Mouse (Mus musculus): Measurements from ENCODE around the gene Pclo. TPM values are rescaled to one million over a fixed set of nuclear protein-coding genes. Genes with fewer than 3 reads are reported as not detected.

Pclo gene
- polyA plus RNA-seq, 1 experiment from 2014 or later = 4.6 TPM

DNA sequence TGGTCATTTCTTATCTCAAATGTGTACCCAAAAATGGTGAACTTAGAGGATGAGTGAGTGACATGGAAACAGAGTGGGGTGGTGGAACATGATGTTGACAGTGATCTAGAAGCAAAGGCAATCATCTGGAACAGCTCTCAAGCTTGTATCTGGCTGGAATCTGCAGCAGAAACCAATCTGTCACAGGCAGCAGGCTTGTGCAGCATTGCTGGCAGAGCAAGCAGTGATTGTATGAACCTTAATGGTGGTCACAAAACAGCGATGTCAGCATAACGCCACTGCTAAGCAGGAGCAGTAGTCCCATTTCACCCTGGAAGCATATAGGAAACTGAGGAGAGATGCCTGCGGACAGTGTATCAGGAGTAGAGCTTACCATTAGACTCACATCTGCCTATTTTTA is 76.8 kb downstream of the Pclo start:
- Histone ChIP-seq H3K9ac (no peak overlapping the region), H3K4me3 (no peak overlapping the region), H3K27me3 (no peaks in the 10 kb centered on the region), H3K4me1 (no peaks in the 10 kb centered on the region), H3K4me2 (replicated peaks) (no peak overlapping the region), H3K9me3 (replicated peaks) (no peaks in the 10 kb centered on the region), H3K27ac (no peak overlapping the region), H3K36me3 (no peaks in the 10 kb centered on the region)
- no peak for ATAC-seq (ENCODE audit: low FRiP score)
- WGBS = 92% methylated on average over 3 of the region's 3 CpGs

DNA sequence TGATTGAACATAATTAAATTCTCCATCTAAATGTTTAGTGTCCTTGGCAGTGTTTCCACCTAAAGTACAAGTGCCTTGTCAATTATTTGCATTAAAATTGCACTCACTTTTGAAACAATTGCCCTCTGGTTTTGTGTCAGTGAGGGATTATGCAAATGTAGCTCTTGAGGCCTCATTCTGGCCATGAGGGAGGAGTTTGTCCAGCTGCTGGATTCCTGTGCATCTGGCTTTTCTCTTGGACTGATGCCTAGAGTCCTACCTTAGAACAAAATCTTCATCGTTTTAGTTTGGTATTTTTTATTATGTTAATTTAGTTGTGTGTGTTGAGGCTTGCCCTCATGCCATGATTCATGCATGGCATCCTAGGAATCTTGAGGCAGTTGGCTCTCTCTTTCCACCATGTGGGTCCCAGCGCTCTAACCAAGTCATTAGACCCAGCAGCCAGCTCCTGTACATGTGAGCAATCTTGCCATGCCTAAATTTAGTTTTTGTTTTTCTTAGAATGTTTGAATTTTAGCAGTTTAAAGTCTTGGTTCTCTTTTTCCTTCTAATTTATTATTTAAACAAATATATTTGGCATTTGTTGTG is 80.8 kb downstream of the Pclo start:
- no peak overlapping the region for H3K27ac ChIP-seq
- no peak for ATAC-seq (ENCODE audit: low FRiP score)
- WGBS = 65% methylated on average over 2 of the region's 2 CpGs
- no peak overlapping the region for H3K4me2 ChIP-seq (replicated peaks)
- no peaks in the 10 kb centered on the region for H3K9me3 ChIP-seq (replicated peaks)
- no peak overlapping the region for H3K4me3 ChIP-seq
- no peaks in the 10 kb centered on the region for H3K4me1 ChIP-seq
- H3K36me3 ChIP-seq = no peaks in the 10 kb centered on the region
- H3K9ac ChIP-seq = no peak overlapping the region
- no peaks in the 10 kb centered on the region for H3K27me3 ChIP-seq

DNA sequence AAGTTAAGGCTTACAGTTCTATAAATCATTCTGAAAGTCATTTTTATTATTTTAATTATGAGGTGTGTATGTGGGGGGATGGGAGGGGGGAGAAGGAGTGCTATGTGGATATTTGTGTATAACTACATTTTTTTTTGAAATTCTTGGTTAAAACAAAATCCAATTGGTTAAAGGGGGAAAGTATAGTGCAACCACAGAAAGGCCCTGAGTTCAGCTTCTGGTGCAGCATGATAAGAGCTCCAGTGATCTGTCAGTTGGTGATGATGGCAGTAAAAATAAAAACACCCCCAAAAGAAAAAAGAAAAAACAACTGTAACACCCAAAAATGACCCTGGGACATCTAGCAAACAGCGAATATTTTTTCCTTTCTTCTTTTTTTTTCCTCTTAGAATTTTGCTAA is 93.6 kb downstream of the Pclo start:
- Histone ChIP-seq H3K9ac (no peak overlapping the region), H3K27me3 (no peaks in the 10 kb centered on the region), H3K27ac (no peak overlapping the region), H3K36me3 (no peaks in the 10 kb centered on the region), H3K9me3 (replicated peaks) (0 out of 2 replicates have a peak, but pooled peaks cover 3% of the 10 kb centered on the region), H3K4me3 (no peak overlapping the region), H3K4me1 (no peaks in the 10 kb centered on the region), H3K4me2 (replicated peaks) (no peak overlapping the region)
- 41% methylated on average over 1 of the region's 1 CpGs for WGBS
- ATAC-seq (ENCODE audit: low FRiP score) = no peak

DNA sequence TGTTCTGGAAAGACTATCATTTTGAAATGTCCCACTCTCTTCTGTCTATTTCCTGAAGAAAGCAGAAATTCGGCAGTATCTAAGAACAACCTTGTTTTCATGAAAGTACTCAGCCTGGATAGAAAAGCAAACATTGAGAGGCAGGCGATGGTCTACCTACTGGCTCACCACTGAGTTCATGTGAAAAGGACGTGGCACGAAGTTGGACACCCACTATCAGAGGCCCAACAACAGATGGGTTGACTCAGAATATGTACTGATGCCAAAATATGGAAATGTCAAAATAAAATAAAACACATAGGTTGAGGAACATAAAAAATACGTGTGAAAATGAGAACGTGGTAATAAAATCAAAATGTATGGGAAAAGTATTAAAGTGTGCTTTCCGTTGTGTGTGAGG is 106.4 kb downstream of the Pclo start:
- no peak overlapping the region for H3K4me2 ChIP-seq (replicated peaks)
- no peaks in the 10 kb centered on the region for H3K4me1 ChIP-seq
- no peaks in the 10 kb centered on the region for H3K27me3 ChIP-seq
- no peaks in the 10 kb centered on the region for H3K9me3 ChIP-seq (replicated peaks)
- H3K9ac ChIP-seq = no peak overlapping the region
- H3K36me3 ChIP-seq = no peaks in the 10 kb centered on the region
- 93% methylated on average over 7 of the region's 7 CpGs for WGBS
- no peak for ATAC-seq (ENCODE audit: low FRiP score)
- H3K27ac ChIP-seq = no peak overlapping the region
- no peak overlapping the region for H3K4me3 ChIP-seq

DNA sequence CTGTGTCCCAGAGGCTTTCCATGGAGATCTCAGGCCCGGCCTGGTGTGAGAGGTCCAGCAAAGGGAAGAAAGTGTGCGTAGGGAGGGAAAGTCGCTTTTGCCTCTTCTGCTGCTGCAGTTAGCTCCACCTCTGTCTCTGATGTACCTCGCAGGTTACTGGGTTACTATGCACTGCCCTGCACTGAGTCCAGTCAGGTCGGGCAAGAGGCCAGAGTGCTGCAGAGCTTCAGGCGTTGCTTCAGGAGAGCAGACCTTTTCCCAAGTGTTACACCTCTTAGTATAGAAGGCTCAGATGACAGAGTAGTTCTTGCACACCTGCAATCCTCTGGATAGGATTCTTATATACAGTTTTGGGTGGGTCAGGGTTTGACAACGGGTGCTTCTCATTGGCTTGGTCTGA is 108.6 kb downstream of the Pclo start:
- Histone ChIP-seq H3K4me3 (no peak overlapping the region), H3K9ac (no peak overlapping the region), H3K4me2 (replicated peaks) (no peak overlapping the region), H3K9me3 (replicated peaks) (no peaks in the 10 kb centered on the region), H3K27ac (no peak overlapping the region), H3K36me3 (no peaks in the 10 kb centered on the region), H3K27me3 (no peaks in the 10 kb centered on the region), H3K4me1 (no peaks in the 10 kb centered on the region)
- WGBS = 78% methylated on average over 7 of the region's 7 CpGs
- no peak for ATAC-seq (ENCODE audit: low FRiP score)

DNA sequence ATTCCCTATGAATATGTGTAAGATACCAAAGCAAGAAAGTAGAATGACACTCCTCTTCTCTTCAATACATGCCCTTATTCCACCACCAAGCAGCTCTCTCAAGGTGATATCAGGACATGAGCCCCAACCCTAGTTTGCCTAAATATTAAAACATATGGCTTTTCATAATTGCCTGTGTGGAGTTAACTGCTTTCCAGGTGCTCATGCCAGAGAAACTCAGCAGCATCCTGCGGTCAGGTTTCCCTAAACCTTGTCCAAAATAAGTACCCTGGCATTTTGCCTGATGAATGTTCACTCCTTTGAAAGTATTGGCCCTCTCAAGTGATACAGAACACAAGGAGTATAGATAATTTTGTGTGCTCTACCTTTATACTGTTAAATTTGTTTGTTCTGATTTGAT is 126.5 kb downstream of the Pclo start:
- Histone ChIP-seq H3K4me3 (no peak overlapping the region), H3K27me3 (no peaks in the 10 kb centered on the region), H3K4me2 (replicated peaks) (no peak overlapping the region), H3K4me1 (no peaks in the 10 kb centered on the region), H3K9ac (no peak overlapping the region), H3K27ac (no peak overlapping the region), H3K9me3 (replicated peaks) (no peaks in the 10 kb centered on the region), H3K36me3 (no peaks in the 10 kb centered on the region)
- no peak for ATAC-seq (ENCODE audit: low FRiP score)
- 98% methylated on average over 1 of the region's 1 CpGs for WGBS

DNA sequence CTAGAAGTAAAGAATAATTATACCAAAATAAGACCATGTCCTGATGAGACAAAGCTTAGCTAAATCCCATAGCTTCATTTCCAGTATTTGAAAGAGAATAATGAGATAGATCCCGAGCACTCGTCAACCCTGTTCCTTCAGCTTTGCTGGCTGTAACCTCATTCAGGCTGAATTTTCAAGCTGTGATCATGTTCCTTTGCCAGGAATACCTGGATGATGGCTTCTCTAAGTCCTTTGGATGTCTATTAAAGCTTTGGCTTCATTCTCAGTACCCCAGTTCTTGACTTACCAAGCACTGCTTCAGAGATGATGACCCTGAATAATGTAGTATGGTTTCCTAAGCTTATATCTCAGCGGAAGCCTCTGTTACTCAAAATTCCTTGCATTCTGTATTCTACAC is 131.1 kb downstream of the Pclo start:
- WGBS = 89% methylated on average over 3 of the region's 3 CpGs
- no peak overlapping the region for H3K27ac ChIP-seq
- no peaks in the 10 kb centered on the region for H3K36me3 ChIP-seq
- H3K9me3 ChIP-seq (replicated peaks) = no peaks in the 10 kb centered on the region
- H3K4me3 ChIP-seq = no peak overlapping the region
- H3K27me3 ChIP-seq = no peaks in the 10 kb centered on the region
- no peak overlapping the region for H3K4me2 ChIP-seq (replicated peaks)
- no peak for ATAC-seq (ENCODE audit: low FRiP score)
- no peak overlapping the region for H3K9ac ChIP-seq
- H3K4me1 ChIP-seq = no peaks in the 10 kb centered on the region

DNA sequence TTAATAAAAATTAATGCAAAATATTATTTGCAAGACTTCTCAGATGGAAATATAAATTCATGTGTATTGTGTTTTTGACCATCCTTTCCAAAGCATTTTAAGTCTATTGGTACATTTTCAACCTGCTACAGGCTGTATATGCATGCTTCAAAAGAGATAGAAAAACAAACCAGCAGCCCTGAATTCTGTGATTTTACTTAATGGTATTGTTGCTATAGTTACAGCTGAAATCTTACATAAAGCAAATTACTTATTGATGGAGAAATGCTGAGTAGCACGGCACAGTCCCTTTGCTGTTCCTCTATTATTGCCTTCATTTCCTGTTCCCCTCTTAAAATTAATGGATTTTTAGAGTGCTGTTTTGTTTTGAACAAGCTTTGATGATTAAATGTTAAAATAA is 145.9 kb downstream of the Pclo start:
- H3K4me1 ChIP-seq = no peaks in the 10 kb centered on the region
- WGBS = 77% methylated on average over 1 of the region's 1 CpGs
- no peak overlapping the region for H3K27ac ChIP-seq
- no peak for ATAC-seq (ENCODE audit: low FRiP score)
- H3K27me3 ChIP-seq = no peaks in the 10 kb centered on the region
- no peaks in the 10 kb centered on the region for H3K36me3 ChIP-seq
- H3K4me3 ChIP-seq = no peak overlapping the region
- no peak overlapping the region for H3K4me2 ChIP-seq (replicated peaks)
- H3K9me3 ChIP-seq (replicated peaks) = no peaks in the 10 kb centered on the region
- no peak overlapping the region for H3K9ac ChIP-seq

DNA sequence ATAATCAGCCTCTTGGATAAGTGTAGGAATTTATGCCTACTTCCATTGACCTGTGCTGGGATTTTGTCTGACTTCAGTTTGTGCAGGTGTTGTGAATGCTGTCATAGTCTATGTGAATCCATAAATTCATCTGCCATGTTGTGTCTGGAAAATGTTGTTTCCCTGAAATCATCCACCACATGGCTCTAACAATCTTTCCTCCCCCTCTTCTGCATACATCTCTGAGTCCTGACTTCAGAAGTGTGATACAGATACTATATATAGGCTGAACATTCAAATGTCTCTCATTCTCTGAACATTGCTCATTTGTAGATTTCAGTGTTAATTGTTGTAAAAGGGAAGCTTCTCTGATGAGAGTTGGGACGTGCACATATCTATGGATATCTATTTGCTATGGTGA is 147.5 kb downstream of the Pclo start:
- Histone ChIP-seq H3K27ac (no peak overlapping the region), H3K27me3 (no peaks in the 10 kb centered on the region), H3K9ac (no peak overlapping the region), H3K4me3 (no peak overlapping the region), H3K4me2 (replicated peaks) (no peak overlapping the region), H3K9me3 (replicated peaks) (no peaks in the 10 kb centered on the region), H3K36me3 (no peaks in the 10 kb centered on the region), H3K4me1 (no peaks in the 10 kb centered on the region)
- ATAC-seq (ENCODE audit: low FRiP score) = no peak
- 78% methylated on average over 1 of the region's 1 CpGs for WGBS

DNA sequence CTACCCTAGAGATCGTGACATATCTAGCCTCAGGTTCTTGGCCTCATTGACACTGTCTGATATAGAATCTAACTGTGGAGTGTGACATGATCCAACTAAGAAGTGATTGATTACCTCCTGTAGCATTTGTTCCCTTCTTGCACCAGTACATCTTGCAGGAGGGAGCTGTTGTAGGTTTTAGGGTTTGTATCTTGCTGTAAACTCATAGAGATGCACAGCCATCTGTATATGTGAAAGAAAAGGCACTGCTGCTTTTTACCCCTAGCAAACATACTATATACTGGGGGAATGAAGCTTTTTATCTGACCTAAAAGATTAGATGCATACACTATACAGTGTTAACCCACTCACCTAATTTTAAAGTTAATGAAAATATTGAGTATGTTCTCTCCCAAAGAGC is 147.9 kb downstream of the Pclo start:
- Histone ChIP-seq H3K27ac (no peak overlapping the region), H3K9ac (no peak overlapping the region), H3K4me2 (replicated peaks) (no peak overlapping the region), H3K9me3 (replicated peaks) (no peaks in the 10 kb centered on the region), H3K4me1 (no peaks in the 10 kb centered on the region), H3K4me3 (no peak overlapping the region), H3K36me3 (no peaks in the 10 kb centered on the region), H3K27me3 (no peaks in the 10 kb centered on the region)
- ATAC-seq (ENCODE audit: low FRiP score) = no peak; the same call in 1 of the 2 replicates
- WGBS = 85% methylated on average over 1 of the region's 1 CpGs

DNA sequence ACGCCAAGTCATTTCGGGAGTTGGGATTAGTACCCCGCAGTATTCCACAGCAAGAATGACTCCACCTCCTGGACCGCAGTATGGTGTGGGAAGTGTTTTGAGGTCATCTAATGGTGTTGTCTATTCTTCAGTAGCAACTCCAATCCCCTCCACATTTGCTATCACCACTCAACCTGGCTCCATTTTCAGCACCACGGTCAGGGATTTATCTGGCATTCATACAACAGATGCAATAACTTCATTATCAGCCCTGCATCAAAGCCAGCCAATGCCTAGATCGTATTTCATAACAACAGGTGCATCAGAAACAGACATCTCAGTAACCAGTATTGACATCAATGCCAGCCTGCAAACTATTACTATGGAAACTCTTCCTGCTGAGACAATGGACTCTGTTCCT is 165.7 kb downstream of the Pclo start:
- ATAC-seq (ENCODE audit: low FRiP score) = no peak
- WGBS = 91% methylated on average over 6 of the region's 6 CpGs
- no peak overlapping the region for H3K27ac ChIP-seq
- H3K4me1 ChIP-seq = no peaks in the 10 kb centered on the region
- H3K4me3 ChIP-seq = no peak overlapping the region
- no peak overlapping the region for H3K9ac ChIP-seq
- peaks cover 29% of the 10 kb centered on the region for H3K36me3 ChIP-seq
- H3K27me3 ChIP-seq = no peaks in the 10 kb centered on the region
- no peaks in the 10 kb centered on the region for H3K9me3 ChIP-seq (replicated peaks)
- no peak overlapping the region for H3K4me2 ChIP-seq (replicated peaks)

DNA sequence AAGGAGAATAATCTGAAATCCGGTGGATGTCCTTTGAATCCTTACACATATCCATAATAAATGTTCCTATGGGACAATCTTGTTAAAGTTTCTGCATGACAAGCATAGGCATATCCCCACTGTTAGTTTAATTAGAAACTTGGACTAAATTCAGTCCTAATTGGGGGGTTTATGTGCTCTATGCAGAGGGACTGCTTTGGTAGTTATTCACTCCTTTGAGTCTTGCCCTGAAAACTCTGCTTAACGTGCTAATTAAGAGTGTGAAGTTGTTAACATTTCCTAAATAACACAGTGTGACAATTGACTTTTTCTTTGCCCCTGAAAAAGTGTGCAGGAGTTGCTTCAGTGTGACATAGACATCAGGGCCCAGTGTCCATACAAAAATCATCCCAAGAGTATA is 177.3 kb downstream of the Pclo start:
- Histone ChIP-seq H3K9ac (no peak overlapping the region), H3K4me1 (no peaks in the 10 kb centered on the region), H3K9me3 (replicated peaks) (no peaks in the 10 kb centered on the region), H3K36me3 (no peaks in the 10 kb centered on the region), H3K4me2 (replicated peaks) (no peak overlapping the region), H3K27ac (no peak overlapping the region), H3K27me3 (no peaks in the 10 kb centered on the region), H3K4me3 (no peak overlapping the region)
- no peak for ATAC-seq (ENCODE audit: low FRiP score)
- 70% methylated on average over 2 of the region's 2 CpGs for WGBS

DNA sequence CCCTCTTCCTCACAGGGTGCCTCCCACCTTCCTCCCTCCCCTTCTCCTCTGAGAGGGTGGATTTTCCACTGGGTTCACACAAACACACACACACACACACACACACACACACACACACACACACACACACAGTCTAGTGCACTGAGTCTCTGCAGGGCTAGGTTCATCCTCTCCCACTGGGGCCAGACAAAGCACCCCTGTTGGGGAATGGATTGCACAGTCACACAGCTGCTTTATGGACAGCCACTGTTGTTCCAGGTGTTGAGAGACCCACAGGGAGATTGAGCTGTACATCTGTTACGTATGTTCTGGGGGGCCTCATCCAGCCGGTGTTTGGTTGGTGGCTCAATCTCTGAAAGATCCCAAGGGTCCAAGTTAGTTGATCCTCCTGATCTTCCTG is 182.0 kb downstream of the Pclo start:
- no peak overlapping the region for H3K9ac ChIP-seq
- H3K36me3 ChIP-seq = no peaks in the 10 kb centered on the region
- no peak overlapping the region for H3K4me3 ChIP-seq
- H3K4me2 ChIP-seq (replicated peaks) = no peak overlapping the region
- no peak for ATAC-seq (ENCODE audit: low FRiP score)
- no peak overlapping the region for H3K27ac ChIP-seq
- 85% methylated on average over 2 of the region's 2 CpGs for WGBS
- H3K9me3 ChIP-seq (replicated peaks) = no peaks in the 10 kb centered on the region
- no peaks in the 10 kb centered on the region for H3K4me1 ChIP-seq
- H3K27me3 ChIP-seq = no peaks in the 10 kb centered on the region

Data from hindbrain, embryonic 12.5 days (tissue).